In genomic region chr2:28798390-28798789, GRCm38 (mm10) we compare ENCODE assay signal across 13 mouse cellular contexts. TPM values are rescaled to one million over a fixed set of nuclear protein-coding genes. Genes with fewer than 3 reads are reported as not detected.
DNase-seq lines count a peak whose midpoint lies in the region; ATAC-seq and TF ChIP-seq lines count a peak whose summit lies in the region.
"Had no signal": no experiment of that assay in that cellular context is flagged by ENCODE, and none has a peak within 500 bp of the region (broad histone marks: within the 10 kb centered on the region; RNA-seq: fewer than 3 reads in every experiment).

No protein-coding gene starts in this region.

- H3K4me3 ChIP-seq in heart, embryonic 13.5 days, result no peak overlapping the region
- no peak overlapping the region for H3K4me3 ChIP-seq in heart, embryonic 10.5 days
- peak overlapping the region in 1 of 2 experiments; percentile 22; a peak in 1 of 4 replicates for H3K4me3 ChIP-seq in MEL (ENCODE audit: control insufficient read depth in 1 of 2, insufficient read depth in 1 of 2, low read depth in 2 of 2, low read length in 2 of 2)
- no peak overlapping the region for H3K4me3 ChIP-seq in forebrain, embryonic 16.5 days (replicated peaks; ENCODE audit: low read length)

- WGBS in heart, embryonic 13.5 days, result 36% methylated on average over 3 of the region's 3 CpGs
- 50% methylated on average over 3 of the region's 3 CpGs for WGBS in heart, embryonic 10.5 days
- WGBS in forebrain, embryonic 16.5 days, result 10% methylated on average over 3 of the region's 3 CpGs

- no peak for TF ChIP-seq CTCF in MEL (IDR thresholded peaks at IDR 0.05 in 2 of 3, conservative IDR thresholded peaks at IDR 0.05 in 1 of 3; ENCODE audit: control insufficient read depth in 1 of 3, insufficient read depth in 1 of 3, low read depth in 2 of 3, low read length in 3 of 3, poor library complexity in 1 of 3, severe bottlenecking in 1 of 3)

- no peak overlapping the region for H3K4me2 ChIP-seq in heart, embryonic 13.5 days
- peak overlapping the region; percentile 35 for H3K4me2 ChIP-seq in forebrain, embryonic 16.5 days (ENCODE audit: low read length)

- no peaks in the 10 kb centered on the region for H3K36me3 ChIP-seq in heart, embryonic 13.5 days
- no peaks in the 10 kb centered on the region for H3K36me3 ChIP-seq in heart, embryonic 10.5 days
- H3K36me3 ChIP-seq in MEL (ENCODE audit: control insufficient read depth in 1 of 2, insufficient read depth in 2 of 2, low read length in 2 of 2), result peaks cover 0 to 22% of the 10 kb centered on the region in 2 experiments; a peak in 2 of 4 replicates
- H3K36me3 ChIP-seq in forebrain, embryonic 16.5 days (ENCODE audit: control insufficient read depth, insufficient read depth), result no peaks in the 10 kb centered on the region

- TF ChIP-seq POLR2A in MEL (IDR thresholded peaks at IDR 0.05; ENCODE audit: control insufficient read depth in 1 of 2, insufficient read depth in 1 of 2, low read depth in 1 of 2, low read length in 2 of 2, poor library complexity in 1 of 2), result no peak

- H3K9me3 ChIP-seq in heart, embryonic 13.5 days, result no peaks in the 10 kb centered on the region
- H3K9me3 ChIP-seq in heart, embryonic 10.5 days, result no peaks in the 10 kb centered on the region
- H3K9me3 ChIP-seq in MEL (replicated peaks; ENCODE audit: insufficient read depth, low read length), result no peaks in the 10 kb centered on the region
- no peaks in the 10 kb centered on the region for H3K9me3 ChIP-seq in forebrain, embryonic 16.5 days (ENCODE audit: control insufficient read depth, low read length)
- H3K9me3 ChIP-seq: megakaryocyte, embryonic 14.5 days had no signal

- ATAC-seq in heart, embryonic 13.5 days (ENCODE audit: extremely low read depth, insufficient number of reproducible peaks, low FRiP score, low TSS enrichment), result no peak
- ATAC-seq in forebrain, embryonic 16.5 days, result 0 out of 2 replicates have a peak, but pooled peaks have one; percentile 8

- H3K4me1 ChIP-seq in heart, embryonic 13.5 days, result peaks cover 21% of the 10 kb centered on the region
- H3K4me1 ChIP-seq in heart, embryonic 10.5 days, result peaks cover 25% of the 10 kb centered on the region
- peaks cover 11 to 23% of the 10 kb centered on the region in 2 experiments for H3K4me1 ChIP-seq in MEL (ENCODE audit: control insufficient read depth in 1 of 2, insufficient read depth in 2 of 2, low read length in 2 of 2)
- H3K4me1 ChIP-seq in forebrain, embryonic 16.5 days (replicated peaks; ENCODE audit: control insufficient read depth, insufficient read depth, low read length), result peaks cover 31% of the 10 kb centered on the region

- H3K9ac ChIP-seq in heart, embryonic 13.5 days, result no peak overlapping the region
- H3K9ac ChIP-seq in MEL (ENCODE audit: control insufficient read depth, low read depth, low read length, poor library complexity, severe bottlenecking), result no peak overlapping the region
- no peak overlapping the region for H3K9ac ChIP-seq in forebrain, embryonic 16.5 days (replicated peaks; ENCODE audit: low read depth, low read length)
- H3K9ac ChIP-seq: liver, embryonic 14.5 days had no signal

- 0 out of 2 replicates have a peak, but pooled peaks cover 3% of the 10 kb centered on the region for H3K27me3 ChIP-seq in heart, embryonic 13.5 days (replicated peaks)
- H3K27me3 ChIP-seq in heart, embryonic 10.5 days (ENCODE audit: insufficient read depth, poor library complexity, severe bottlenecking), result peaks cover 4% of the 10 kb centered on the region; the same call in 1 of the 2 replicates
- no peaks in the 10 kb centered on the region; a peak in 1 of 4 replicates for H3K27me3 ChIP-seq in MEL (ENCODE audit: control insufficient read depth in 1 of 2, insufficient read depth in 2 of 2, low read length in 2 of 2)
- H3K27me3 ChIP-seq in forebrain, embryonic 16.5 days (replicated peaks; ENCODE audit: control insufficient read depth, insufficient read depth, low read length), result peaks cover 6% of the 10 kb centered on the region; the same call in 1 of the 2 replicates

- TF ChIP-seq RAD21 in MEL (IDR thresholded peaks at IDR 0.05; ENCODE audit: low read depth, low read length), result no peak

- DNase-seq in heart, embryonic 10.5 days (ENCODE audit: low spot score), result no peak
- peak; percentile 26 for DNase-seq in kidney, postnatal 10 days
- DNase-seq in kidney, adult 9 months, result no peak
- DNase-seq in MEL (ENCODE audit: low read depth, low spot score), result peak; percentile 80
- no peak for DNase-seq in ovary, postnatal 14 days (ENCODE audit: low spot score)
- DNase-seq in ovary, postnatal 10 days (ENCODE audit: low spot score), result no peak
- DNase-seq: adrenal gland, adult 2 months; cerebellum, postnatal 36 days; spleen, adult 18-20 months had no signal

- peak overlapping the region; percentile 62 for H3K27ac ChIP-seq in heart, embryonic 13.5 days (replicated peaks)
- H3K27ac ChIP-seq in heart, embryonic 10.5 days, result no peak overlapping the region
- H3K27ac ChIP-seq in MEL (ENCODE audit: control insufficient read depth, low read depth, low read length), result peak overlapping the region; percentile 54
- H3K27ac ChIP-seq in forebrain, embryonic 16.5 days (ENCODE audit: low read length), result peak overlapping the region; percentile 84
- H3K27ac ChIP-seq: liver, embryonic 14.5 days had no signal

- H3K79me2 ChIP-seq in MEL (ENCODE audit: control insufficient read depth, insufficient read depth, low read length, poor library complexity), result no peaks in the 10 kb centered on the region

- TF ChIP-seq EP300 in MEL (IDR thresholded peaks at IDR 0.05; ENCODE audit: low read depth in 1 of 2, low read length in 2 of 2), result peak; percentile 41 to 67; a peak in 3 of 4 replicates

TF ChIP-seq in MEL, 35 proteins besides CTCF, POLR2A, EP300 and RAD21:
- TF ChIP-seq TCF12 (IDR thresholded peaks at IDR 0.05; ENCODE audit: low read depth, low read length), result 0 out of 2 replicates have a peak, but pooled peaks have one; percentile 32
- no peak for TF ChIP-seq CHD2 (IDR thresholded peaks at IDR 0.05; ENCODE audit: low read length)
- peak; percentile 60 for TF ChIP-seq ETS1 (IDR thresholded peaks at IDR 0.05; ENCODE audit: low read depth, low read length)
- TF ChIP-seq GATA1 (IDR thresholded peaks at IDR 0.05; ENCODE audit: low read depth, low read length), result peak; percentile 87
- no peak for TF ChIP-seq MAFK (IDR thresholded peaks at IDR 0.05; ENCODE audit: borderline replicate concordance, low read depth, low read length)
- no peak for TF ChIP-seq TAL1 (IDR thresholded peaks at IDR 0.05; ENCODE audit: low read length)
- no peak; the same call in 1 of the 2 replicates for TF ChIP-seq SIN3A (IDR thresholded peaks at IDR 0.05; ENCODE audit: low read length)
- TF ChIP-seq ELF1 (IDR thresholded peaks at IDR 0.05; ENCODE audit: low read depth, low read length), result 0 out of 2 replicates have a peak, but pooled peaks have one; percentile 16
- TF ChIP-seq MAX (IDR thresholded peaks at IDR 0.05; ENCODE audit: low read length), result no peak
- TF ChIP-seq MXI1 (IDR thresholded peaks at IDR 0.05; ENCODE audit: low read depth, low read length), result no peak
- TF ChIP-seq SMC3 (IDR thresholded peaks at IDR 0.05; ENCODE audit: low read depth, low read length), result no peak
- TF ChIP-seq GABPA (IDR thresholded peaks at IDR 0.05; ENCODE audit: low read depth, low read length), result no peak

RNA-seq across cellular contexts. Expression of gene Gtf3c4, which starts 41.8 kb away (rescaled TPM):
- 6.7 and 8.0 TPM in 2 replicates for polyA plus RNA-seq in heart, embryonic 13.5 days (2015; fragmentation: Nextera tagmentation; extraction: Ambion mirVana)
- polyA plus RNA-seq in heart, embryonic 10.5 days (2016; fragmentation: Nextera tagmentation; extraction: Ambion mirVana), result 12.8 and 15.4 TPM in 2 replicates
- total RNA-seq in MEL (2012; rRNA removed), result 34.7 and 37.4 TPM in 2 replicates
- polyA plus RNA-seq in MEL (2012; ENCODE audit: insufficient read depth in 1 of 2, insufficient read length in 2 of 2, low read depth in 1 of 2, low replicate concordance in 2 of 2, missing spikeins in 1 of 2), result 10 to 100 TPM in 1 of 2 experiments, not detected in 1; 28.3 TPM
- polyA plus RNA-seq in forebrain, embryonic 16.5 days (2015; fragmentation: Nextera tagmentation; extraction: Ambion mirVana), result 21.2 and 24.7 TPM in 2 replicates

RNA-seq across cellular contexts. Expression of gene Ddx31, which starts 41.8 kb away (rescaled TPM):
- polyA plus RNA-seq in heart, embryonic 13.5 days (2015; fragmentation: Nextera tagmentation; extraction: Ambion mirVana), result 7.7 and 7.8 TPM in 2 replicates
- 13.8 and 15.0 TPM in 2 replicates for polyA plus RNA-seq in heart, embryonic 10.5 days (2016; fragmentation: Nextera tagmentation; extraction: Ambion mirVana)
- 22.8 and 26.0 TPM in 2 replicates for total RNA-seq in MEL (2012; rRNA removed)
- 10 to 100 TPM in 1 of 2 experiments, not detected in 1; 20.9 TPM for polyA plus RNA-seq in MEL (2012; ENCODE audit: insufficient read depth in 1 of 2, insufficient read length in 2 of 2, low read depth in 1 of 2, low replicate concordance in 2 of 2, missing spikeins in 1 of 2)
- 17.3 and 17.6 TPM in 2 replicates for polyA plus RNA-seq in forebrain, embryonic 16.5 days (2015; fragmentation: Nextera tagmentation; extraction: Ambion mirVana)

Comparison
In these comparisons a context has a peak if more than half of its experiments do, and no peak if none do; other contexts are left out.
1. DNase-seq: peak in kidney, postnatal 10 days (single experiment) and MEL (single experiment); none in heart, embryonic 10.5 days (single experiment), kidney, adult 9 months (single experiment), ovary, postnatal 14 days (single experiment) and ovary, postnatal 10 days (single experiment).